Mouse (Mus musculus) ES-Bruce4 (cell line): ENCODE results near the gene Lhpp.

Experiments
- CTCF ChIP-seq: IDR thresholded peaks from one replicate; pipeline ENCODE4 v1.8.1; 2011; ENCODE audit warnings: low read depth, low read length
- POLR2A ChIP-seq: IDR thresholded peaks from one replicate; pipeline ENCODE4 v1.8.1; 2011; ENCODE audit warnings: low read length; ENCODE audit not compliant: insufficient read depth

GRCm38 (mm10) chr7:132658058-132658450 lies 47.6 kb downstream of the Lhpp start:
- TF ChIP-seq CTCF (no peak), POLR2A (no peak)
